Mouse (Mus musculus) frontal cortex, postnatal 36 days (tissue): Measurements from ENCODE around the gene Palm.
"Not testable (repeated sequence)": the region's sequence is repeated elsewhere in the genome, so short reads cannot be mapped to it uniquely, and the experiment has no call there.

ENCODE experiments used
- DNase-seq, 2 experiments: peaks; one replicate each; pipeline ENCODE4 v3.0.0; 2022; ENCODE audit warnings: low spot score in 2 of 2

The Palm gene

DNA sequence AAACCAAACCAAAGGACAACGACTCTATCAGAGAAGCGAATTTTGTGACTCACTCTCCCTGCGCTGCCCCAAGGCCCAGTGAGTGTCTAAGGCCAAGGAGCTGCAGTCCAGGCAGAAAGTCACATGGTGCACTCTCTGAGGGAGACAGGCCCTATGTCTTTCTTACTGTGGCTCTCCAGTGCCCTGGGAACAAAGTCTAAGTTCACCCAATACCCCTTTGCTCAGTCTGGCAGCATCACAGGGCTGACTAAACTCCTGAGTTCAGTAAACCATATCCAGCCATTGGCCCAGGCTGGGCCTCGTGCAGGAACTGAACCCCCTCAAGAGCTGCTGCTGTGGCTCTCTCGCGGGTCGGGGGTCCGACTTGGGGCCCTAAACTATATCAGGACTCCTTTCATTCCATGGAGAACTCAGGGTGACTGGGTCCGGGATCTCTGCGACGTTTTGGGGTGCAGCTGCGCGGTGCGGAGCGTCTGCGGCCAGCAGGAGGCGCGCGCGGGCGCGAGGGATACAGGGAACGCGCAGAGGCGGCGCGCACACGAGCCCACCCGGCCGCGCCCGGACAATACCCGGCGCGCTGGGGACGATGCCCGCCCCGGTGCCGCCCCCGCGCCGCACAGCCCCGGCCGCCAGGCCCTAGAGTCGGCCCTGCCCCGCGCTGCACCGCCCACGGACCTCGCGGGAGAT is at the start of gene Palm:
Gene Palm, plus strand, starts transcription at position 522 of the 687 bp plus-strand sequence.
- DNase-seq = peak; percentile 85

DNA sequence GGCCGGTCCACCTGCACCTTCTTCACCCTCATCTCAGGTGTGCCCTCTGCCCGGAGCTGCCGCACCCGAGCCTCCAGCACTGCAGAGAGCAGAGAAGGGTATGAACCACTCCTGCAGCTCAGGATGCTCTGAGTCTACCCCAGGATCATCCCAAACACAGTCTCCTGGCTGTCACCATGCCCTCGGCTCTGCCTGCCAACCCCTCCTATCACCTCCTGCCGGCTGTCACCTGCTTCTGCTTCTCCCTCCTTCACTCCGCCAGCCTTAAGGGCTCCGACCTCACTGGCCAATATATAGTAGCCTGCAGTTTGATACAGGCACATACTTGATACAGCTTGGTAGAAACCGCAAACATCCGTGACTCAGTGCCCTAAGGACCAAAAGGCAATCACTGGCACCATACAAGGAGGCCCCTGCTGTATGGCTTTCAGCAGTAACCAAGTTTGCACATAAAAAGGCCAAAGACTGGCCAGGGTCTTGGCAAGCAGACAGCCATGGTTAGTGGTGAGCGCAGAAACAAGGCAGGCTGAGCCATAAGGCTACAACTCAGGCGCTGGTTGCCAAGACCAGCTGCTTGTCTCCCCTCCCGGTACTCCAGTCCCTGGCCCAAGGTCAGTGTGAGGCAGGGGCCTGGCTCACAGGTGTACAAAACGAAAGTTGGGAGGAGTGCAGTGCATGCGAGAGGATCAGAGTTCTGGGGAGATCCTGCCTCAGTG is 49.6 kb upstream of the Palm start:
- DNase-seq = no peak

DNA sequence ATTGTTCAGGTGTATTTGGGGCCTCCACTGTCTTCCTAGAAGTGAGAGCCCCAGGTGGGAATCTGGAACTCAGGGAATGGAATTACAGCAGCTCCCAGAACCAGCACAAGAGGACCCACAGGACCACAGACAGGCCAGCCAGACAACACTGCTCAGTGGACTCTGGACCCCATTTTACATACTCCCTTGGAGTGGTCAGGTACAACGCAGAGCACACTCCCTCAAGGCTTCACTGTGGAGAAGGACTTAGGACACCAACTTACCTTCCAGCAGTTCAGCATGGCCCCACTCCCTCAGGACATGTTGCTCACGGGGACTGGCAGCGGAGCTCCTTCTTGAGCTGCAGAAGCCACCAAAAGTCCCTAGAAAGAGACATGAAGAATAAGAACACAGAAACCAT is 48.0 kb upstream of the Palm start:
- no peak for DNase-seq

DNA sequence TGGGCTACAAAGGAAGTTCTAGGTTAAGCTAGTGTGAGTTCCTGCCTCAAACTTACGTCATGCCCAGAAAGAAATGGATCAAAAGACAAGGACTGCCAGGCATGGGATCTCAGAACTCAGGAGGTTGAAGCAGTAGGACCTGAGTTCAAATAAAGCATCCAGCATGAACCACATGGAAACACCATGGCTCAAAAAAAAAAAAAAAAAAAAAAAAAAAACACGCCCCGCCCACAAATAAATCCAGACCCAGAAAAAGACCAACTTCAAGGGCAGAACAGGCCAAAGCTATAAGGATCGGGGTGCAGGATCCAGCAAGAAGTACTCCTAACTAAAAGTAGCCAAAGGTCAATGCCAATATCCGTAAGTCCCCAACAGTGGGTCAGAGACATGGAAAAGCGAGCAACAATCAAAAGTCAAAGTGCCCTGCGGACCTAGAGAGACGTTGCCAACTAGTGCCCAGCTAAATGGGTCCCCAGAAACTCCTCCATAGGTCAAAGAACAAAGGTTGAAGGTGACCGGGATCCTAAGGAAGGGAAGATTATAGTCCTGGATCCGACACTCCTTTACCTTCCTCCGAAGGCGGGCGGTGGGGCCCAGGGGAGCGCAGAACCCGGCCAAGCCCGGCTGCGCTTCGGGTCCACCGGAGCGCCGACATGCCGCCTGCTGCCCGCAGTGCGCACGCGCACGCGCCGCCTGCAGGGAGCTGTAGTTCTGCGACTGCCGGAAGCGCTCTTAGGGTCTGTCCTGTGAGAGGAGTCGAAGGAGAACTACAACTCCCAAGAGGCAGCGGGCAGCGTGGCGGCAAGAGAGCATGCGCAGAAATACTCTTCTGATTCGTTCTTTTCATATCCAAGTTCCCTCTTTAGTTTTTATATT is 47.2 kb upstream of the Palm start, which contains the start of gene Polrmt:
Gene Polrmt, minus strand, starts transcription at position 684 of the 876 bp plus-strand sequence.
- peak; percentile 92 to 98 for DNase-seq

DNA sequence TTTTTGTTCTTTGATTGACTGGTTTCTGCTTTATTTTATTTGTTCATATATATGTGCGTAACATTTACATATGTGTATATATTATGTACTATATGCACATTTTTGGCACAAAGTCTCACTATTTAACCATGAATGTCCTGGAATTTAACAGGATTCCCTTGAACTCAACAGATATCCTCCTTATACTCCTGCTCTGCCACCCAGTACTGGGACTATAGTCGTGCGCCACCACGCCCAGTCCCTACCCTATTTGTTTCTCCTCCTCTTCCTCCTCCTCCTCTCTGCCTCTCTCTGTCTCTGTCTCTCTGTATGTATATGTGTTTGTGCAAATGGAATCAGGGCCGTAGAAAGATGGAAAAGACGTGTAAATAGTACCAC is 46.6 kb upstream of the Palm start:
- no peak for DNase-seq

DNA sequence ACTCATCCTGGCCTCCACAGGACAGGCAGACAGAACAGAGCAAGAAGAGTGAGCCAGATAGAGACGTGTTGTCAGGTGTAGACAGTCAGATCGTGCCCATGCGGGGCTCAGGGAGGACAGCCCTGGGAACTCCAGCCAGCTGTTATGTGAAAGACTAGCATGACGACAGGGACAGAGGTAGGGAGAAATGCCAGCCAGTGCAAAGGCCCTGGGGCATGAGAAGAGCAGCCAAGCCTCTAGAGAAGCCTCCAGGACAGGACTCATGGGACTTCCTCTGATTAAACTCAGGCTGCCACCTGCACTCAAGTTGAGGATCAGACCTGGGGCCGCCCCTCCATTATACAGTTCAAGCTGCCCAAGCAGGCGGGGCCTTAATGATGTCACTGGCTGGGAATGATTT is 44.9 kb upstream of the Palm start:
- DNase-seq = no peak

DNA sequence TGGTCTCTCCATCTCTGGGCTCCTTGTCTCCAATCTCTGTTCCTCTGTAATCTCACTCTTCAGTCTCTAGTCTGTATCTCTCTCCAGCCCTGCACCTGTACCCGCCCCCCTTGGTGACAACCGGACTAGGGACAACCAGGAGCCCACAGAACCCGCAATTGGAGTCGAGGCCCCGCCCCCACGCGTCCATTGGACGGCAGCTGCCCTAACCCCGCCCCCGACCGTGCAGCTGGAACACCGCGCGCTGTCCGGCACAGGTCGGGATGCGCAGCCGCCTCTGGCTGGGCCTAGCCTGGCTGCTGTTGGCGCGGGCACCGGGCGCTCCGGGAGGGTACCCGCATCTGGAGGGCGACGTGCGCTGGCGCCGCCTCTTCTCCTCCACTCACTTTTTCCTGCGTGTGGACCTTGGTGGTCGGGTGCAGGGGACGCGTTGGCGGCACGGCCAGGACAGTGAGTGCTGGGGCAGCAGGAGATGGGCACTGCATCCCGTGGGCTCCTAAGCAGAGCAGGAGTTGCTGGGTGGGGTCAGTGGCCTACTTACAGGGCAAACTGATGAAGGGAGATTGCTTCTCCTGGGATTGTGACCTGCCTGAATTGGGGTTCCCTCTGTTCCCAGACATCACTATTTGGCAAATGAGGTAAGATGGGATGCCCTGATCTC is 38.4 kb upstream of the Palm start, which contains the start of gene Fgf22:
Gene Fgf22, plus strand, starts transcription at position 221 of the 661 bp plus-strand sequence.
- peak; percentile 61 to 81 for DNase-seq

DNA sequence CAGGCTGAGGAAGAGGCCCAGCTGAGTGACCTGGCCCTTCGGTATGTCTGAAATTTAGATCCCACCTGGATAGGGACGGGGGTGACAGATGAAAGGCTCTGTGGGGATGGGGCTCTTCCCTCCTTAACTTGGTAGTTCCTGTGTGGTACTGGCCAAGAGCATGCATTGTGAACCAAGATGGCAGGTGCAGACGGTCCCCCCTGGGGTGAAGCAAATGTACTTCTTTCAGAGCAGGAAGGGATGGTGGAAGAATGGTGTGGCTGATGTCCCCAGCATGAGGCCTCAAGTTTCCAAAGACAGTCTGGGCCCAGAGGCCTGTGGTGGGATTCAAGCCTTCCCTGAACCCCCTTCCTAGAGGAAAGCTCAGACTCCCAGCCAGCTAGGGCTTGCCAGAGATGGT is 37.5 kb upstream of the Palm start:
- no peak for DNase-seq

DNA sequence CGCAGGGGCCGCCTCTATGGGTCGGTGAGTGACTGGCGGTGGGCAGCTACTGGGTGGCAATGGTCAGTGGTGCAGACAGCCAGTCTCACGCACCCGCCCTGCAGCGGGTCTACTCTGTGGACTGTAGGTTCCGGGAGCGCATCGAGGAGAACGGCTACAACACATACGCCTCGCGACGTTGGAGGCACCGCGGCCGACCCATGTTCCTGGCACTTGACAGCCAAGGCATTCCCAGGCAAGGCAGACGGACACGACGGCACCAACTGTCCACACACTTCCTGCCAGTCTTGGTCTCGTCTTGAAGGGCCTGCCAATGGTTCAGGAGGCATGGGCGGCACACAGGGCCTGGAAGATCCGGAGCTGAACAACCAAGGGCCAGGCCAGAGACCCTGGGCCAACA is 36.7 kb upstream of the Palm start:
- no peak for DNase-seq

DNA sequence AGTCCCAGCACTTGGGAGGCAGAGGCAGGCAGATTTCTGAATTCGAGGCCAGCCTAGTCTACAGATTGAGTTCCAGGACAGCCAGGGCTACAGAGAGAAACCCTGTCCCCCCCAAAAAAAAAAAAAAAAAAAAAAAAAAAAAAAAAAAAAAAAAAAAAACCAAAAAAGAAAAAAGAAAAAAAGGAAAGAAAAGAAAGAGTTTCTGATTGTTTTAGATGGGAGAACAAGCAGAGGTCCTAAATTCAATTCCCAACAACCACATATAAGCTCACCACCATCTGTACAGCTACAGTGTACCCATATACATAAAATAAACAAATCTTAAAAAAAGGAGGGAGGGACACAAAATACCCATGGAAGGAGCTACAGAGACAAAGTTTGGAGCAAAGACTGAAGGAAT is 33.7 kb upstream of the Palm start:
- not testable (repeated sequence) for DNase-seq

DNA sequence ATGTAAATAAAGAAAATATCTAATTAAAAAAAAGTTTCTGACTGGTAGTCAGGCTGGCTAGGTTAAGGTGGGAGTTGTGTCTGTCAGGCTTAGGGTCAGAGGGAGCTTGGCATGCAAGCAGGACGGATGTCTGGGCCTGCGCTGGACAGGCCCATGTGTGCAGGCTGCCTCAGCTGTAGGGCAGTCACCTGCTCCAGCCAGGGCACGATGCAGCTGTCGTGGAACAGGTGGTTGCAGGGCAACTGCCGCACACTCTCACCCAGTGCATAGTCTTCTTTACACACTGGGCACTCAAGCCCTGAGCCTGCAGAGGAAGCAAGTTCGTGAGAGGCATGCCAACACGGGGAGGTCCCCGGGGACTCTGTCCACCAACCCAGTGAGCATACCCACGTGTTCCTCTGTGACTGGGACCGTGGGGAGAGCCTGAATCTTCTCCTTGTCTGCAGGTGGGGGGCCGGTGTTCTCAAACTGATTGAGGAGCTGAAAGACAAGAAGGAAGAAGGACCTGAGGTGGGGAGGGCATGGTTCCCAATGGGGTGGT is 32.7 kb upstream of the Palm start:
- DNase-seq = no peak

DNA sequence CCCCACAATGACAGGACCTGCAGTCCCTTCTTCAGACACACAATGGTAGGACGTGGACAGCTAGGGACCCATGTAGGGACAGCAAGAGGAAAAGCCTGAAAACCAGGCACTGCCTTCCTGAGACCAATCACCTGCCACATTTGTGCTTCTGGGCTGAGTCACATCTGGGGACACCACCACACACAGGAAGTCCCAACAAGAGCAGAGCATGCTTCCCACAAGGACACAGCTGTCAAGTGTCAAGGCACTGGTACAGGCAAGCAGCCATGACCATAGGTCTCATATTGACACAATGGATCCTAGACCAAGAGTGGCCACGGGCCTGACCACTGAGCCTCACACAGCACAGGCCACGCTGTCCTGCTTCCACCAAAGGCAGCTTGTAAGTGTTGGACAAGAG is 30.5 kb upstream of the Palm start:
- no peak for DNase-seq

DNA sequence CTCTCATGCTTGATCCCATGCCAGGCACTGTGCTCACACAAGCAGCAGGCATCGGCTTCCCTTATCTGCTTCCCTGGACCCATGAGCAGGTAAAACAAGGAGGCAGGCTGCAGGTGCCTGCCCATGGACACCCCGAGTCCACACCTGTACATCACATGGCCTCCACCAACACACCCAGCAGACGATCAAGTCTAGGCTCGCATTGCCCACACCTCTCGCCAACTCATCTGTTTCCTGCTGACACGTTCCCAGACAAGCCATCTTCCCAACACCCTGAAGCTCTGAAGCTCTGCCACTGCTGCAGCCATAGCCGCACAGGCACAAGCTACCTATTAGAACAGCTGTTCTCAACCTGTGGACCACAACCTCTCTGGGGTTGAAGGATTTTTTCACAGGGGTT is 29.1 kb upstream of the Palm start:
- DNase-seq = no peak

DNA sequence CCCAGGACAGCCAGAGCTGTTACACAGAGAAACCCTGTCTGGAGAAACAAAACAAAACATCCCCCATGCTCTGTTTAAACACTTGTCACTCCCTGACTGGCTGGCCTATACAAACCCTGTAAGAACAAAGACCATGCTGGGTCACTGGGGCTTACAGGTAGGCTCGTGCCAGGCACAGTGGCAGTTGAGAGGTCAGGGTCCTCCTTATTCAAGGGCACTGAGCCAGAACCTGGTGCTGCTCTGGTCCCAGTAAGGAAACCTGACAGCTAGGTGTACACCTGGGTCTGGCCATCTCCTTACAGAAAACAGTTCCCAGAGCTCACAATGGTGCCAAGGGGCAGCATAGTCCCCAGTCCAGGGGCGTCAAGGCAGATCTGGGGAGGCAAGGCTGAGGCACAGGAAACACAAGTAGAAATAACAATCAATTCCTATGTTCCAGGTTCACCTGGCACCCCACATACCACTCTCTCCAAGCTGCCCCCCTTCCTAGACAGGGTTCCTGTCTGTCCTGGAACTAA is 28.1 kb upstream of the Palm start:
- no peak for DNase-seq

DNA sequence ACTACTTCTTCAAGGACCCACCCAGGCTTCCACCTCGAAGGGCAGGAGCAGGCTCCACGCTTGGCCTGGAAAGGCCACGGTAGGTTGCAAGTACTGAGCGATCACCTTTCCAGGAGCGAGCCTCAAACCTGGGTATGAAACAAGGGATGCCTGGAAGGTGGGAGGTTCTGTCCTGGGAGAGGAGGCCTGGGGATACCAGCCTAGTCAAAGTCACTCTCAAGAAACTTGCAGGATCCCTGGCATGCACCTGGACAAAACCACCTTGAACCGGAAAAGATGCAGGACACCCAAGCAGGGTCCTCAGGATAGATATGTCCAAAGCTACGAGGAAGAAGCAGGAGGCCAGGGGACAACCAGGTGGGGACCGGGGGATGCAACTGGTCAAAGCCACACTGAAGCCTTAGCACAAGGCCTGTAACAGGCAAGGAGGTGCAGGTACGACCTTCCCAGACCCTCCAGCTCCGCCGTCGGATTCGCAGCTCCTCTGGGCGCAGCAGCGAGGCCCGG is 27.3 kb upstream of the Palm start:
- DNase-seq = no peak

DNA sequence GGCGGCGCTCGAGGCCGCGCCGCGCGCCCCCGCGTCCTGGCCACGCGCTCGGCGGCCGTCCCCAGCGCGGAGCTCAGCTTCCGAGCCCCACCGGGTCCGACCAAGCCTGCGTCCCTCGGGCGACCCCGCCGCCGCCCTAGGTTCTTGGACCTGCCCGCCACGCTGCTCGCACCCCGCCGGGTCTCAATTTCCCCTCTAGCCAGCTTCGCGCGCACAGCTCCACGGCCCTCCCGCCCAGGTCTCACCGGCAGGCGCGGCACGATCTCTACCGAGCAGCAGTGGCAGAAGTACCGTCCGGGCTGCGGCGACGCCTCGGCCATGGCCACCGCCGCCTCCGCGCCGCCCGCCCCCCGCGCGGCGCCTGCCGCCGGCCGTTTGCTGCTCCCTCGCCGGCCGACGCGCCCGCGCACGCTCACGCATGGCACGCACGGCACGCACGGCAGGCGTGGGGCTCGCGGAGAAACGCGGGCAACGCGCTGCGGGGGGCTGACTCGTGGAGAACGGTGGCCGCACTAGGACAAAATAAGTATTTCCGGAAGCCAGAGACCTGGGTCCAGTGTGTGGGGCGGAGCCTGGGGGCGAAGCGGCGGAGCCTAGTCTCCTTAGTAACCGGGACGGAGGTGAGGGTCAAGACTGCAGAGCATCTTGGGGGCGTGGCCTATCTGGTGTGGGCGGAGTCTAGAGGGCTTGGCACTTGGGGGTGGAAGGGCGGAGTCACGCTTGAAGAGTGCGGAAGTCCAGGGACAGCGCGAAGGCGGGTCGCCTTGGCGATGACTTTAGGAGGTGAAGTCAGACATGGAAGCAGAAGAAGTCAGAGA is 26.7 kb upstream of the Palm start, which contains the start of gene Rnf126:
Gene Rnf126, minus strand, starts transcription at position 445 of the 818 bp plus-strand sequence.
- DNase-seq = peak; percentile 99 to 100

DNA sequence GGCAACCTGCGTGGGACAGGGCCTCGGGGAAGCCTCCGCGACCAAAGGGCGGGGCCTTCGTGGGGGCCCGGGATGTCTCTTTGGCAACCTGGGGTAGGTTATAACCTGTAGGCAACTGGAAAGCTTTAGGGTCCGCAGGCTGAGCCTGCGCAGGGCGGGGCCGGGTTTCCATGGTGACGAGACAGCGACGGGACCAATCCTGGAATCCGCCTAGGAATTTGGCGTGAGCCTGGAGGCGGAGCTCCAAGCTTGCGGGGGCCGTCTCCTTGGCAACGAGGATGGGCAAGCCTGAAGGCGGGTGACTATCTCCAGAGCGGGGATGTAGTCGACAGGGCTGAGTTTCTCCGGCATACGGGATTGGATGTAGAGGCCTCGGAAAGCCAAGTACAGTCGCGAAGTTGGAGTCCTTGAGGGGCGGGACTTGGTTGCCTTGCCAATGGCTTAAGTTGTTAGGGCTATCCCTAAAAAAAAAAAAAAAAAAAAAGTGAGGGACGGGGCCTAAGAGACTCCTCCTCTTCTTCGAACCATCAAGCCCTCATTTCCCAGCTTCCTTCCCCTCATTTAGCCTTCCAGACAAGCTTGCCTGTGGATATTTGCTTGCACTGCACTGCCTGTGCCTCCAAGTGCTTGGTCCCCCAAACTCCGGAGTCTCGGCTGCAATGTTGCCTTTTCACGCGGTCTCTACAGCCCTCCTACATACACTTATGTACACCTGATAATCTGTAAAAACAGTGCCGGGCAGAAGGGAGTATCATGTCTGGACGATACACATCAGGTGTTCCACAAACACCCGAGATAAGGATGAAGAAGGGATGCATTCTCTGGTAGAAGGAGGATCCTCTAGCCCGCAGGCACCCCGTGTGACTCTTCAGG is 25.8 kb upstream of the Palm start:
- DNase-seq = peak; percentile 93 to 97

DNA sequence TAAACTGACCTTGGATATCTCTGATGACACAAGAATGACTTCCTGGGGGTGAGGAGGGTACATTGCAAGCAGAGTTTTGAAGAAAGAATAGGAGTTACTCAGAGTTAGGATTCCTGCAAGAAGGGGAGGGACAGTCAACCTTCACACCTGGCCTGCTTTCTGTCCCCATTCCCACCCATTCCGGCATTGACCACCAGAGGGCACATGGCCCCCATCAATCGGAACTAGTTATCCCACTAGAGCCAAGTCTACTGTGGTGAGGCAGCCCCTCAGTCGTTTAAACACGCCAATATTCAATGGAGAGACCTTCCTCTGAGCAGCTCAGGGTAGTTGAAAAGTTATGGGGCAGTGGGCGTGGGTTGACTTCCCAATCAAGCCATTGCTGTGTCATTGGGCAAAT is 25.0 kb upstream of the Palm start:
- DNase-seq = peak; percentile 72 to 80

DNA sequence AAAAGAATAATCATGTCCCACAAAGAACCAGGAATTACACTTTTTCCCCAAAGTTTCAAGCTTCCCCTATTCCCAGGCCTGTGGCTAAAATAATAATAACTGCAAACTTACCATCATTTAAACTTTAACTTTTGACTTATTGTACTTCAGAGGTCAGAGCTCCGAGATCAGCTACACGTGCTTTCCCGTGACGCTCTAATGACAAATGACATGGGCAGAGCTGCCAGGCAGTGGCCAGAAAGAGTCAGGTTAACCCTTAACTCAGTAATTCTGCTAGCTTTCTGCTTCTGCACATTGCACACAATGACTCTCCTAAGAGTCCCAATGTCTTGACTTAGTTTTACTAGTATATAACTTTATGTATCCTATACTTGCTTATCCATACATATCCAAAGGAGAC is 24.0 kb upstream of the Palm start:
- DNase-seq = no peak
